Mouse (Mus musculus): ENCODE results near the gene Actr1b. TPM values are rescaled to one million over a fixed set of nuclear protein-coding genes. Genes with fewer than 3 reads are reported as not detected.

Gene Actr1b
- polyA plus RNA-seq, 1 experiment from 2014 or later, result 110 TPM

GRCm38 (mm10) chr1:36690671-36691235 is 23.5 kb downstream of the Actr1b start:
- no peak for DNase-seq (ENCODE audit: low spot score, missing footprints)
- H3K36me3 ChIP-seq (ENCODE audit: control insufficient read depth, insufficient read depth, low read length), result peaks cover 8% of the 10 kb centered on the region; the same call in 1 of the 2 replicates
- H3K9ac ChIP-seq (ENCODE audit: low read length), result peak overlapping the region; percentile 85
- H3K4me1 ChIP-seq (ENCODE audit: control insufficient read depth, insufficient read depth, low read length), result peaks cover 6% of the 10 kb centered on the region; the same call in 1 of the 2 replicates
- no peaks in the 10 kb centered on the region for H3K9me3 ChIP-seq (ENCODE audit: control insufficient read depth, low read length)
- peak overlapping the region; percentile 93 for H3K4me2 ChIP-seq
- H3K4me3 ChIP-seq (ENCODE audit: low read depth, low read length), result peak overlapping the region; percentile 89
- ATAC-seq (ENCODE audit: low FRiP score), result peak; percentile 53
- WGBS, result 57% methylated on average over 11 of the region's 11 CpGs
- no peak overlapping the region for H3K27ac ChIP-seq (ENCODE audit: low read depth, low read length)
- H3K27me3 ChIP-seq (ENCODE audit: control insufficient read depth, insufficient read depth, low read length), result no peaks in the 10 kb centered on the region

DNA sequence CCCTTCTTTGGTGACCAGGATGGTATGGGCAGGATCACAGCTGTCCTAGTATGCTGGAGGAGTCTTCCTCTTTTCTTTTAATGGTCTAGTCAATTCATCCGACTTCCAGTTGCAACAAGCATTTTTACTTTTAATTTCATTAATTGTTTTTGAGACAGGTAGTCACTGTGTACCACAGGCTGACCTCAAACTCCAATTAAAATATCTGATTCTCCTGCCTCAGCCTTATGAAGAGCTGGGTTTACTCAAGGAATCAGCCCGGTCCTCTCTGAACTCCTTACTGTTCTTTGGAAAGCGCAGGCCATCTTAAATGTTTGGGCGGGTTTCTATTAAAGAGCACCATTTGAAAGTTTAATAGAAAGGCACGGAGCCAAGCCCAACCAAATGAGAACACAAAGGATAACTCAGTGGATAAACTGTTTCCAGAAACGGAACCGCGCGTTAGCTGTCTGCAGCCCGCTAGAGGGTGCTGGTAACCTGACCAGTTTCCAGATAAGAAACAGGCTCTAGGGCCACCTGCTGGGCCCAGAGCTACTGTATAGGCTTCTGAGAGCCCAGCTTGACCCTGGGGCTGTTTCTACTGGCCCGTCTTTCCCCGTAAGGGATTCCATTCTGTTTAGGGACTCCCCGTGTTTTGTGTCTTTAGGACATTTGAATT is 30.3 kb downstream of the Actr1b start:
- Histone ChIP-seq H3K4me2 (no peak overlapping the region), H3K4me3 (ENCODE audit: low read depth, low read length) (no peak overlapping the region), H3K9me3 (ENCODE audit: control insufficient read depth, low read length) (no peaks in the 10 kb centered on the region), H3K4me1 (ENCODE audit: control insufficient read depth, insufficient read depth, low read length) (peaks cover 2% of the 10 kb centered on the region; the same call in 1 of the 2 replicates), H3K27ac (ENCODE audit: low read depth, low read length) (no peak overlapping the region), H3K27me3 (ENCODE audit: control insufficient read depth, insufficient read depth, low read length) (no peaks in the 10 kb centered on the region), H3K36me3 (ENCODE audit: control insufficient read depth, insufficient read depth, low read length) (no peaks in the 10 kb centered on the region), H3K9ac (ENCODE audit: low read length) (0 out of 2 replicates have a peak overlapping the region, but pooled peaks have one; percentile 33)
- ATAC-seq (ENCODE audit: low FRiP score), result peak; percentile 73; the same call in 1 of the 2 replicates
- 15% methylated on average over 13 of the region's 13 CpGs for WGBS
- DNase-seq (ENCODE audit: low spot score, missing footprints), result peak; percentile 93

GRCm38 (mm10) chr1:36682620-36683355 is 31.4 kb downstream of the Actr1b start, which contains the start of gene Fam178b:
TSS of gene Fam178b (minus strand) at chr1:36683183.
- no peak within 1 kb of the TSS for H3K4me3 ChIP-seq (ENCODE audit: low read depth, low read length)
- peaks cover 2% of the 10 kb centered on the region; the same call in 1 of the 2 replicates for H3K4me1 ChIP-seq (ENCODE audit: control insufficient read depth, insufficient read depth, low read length)
- ATAC-seq (ENCODE audit: low FRiP score), result no peak
- H3K27me3 ChIP-seq (ENCODE audit: control insufficient read depth, insufficient read depth, low read length), result no peaks in the 10 kb centered on the region
- H3K9ac ChIP-seq (ENCODE audit: low read length), result 0 out of 2 replicates have a peak within 1 kb of the TSS, but pooled peaks have one; percentile 33
- H3K36me3 ChIP-seq (ENCODE audit: control insufficient read depth, insufficient read depth, low read length), result no peaks in the 10 kb centered on the region
- DNase-seq (ENCODE audit: low spot score, missing footprints), result no peak
- no peak within 1 kb of the TSS for H3K4me2 ChIP-seq
- H3K9me3 ChIP-seq (ENCODE audit: control insufficient read depth, low read length), result no peaks in the 10 kb centered on the region
- 94% methylated on average over 39 of the region's 39 CpGs for WGBS
- no peak within 1 kb of the TSS for H3K27ac ChIP-seq (ENCODE audit: low read depth, low read length)

DNA sequence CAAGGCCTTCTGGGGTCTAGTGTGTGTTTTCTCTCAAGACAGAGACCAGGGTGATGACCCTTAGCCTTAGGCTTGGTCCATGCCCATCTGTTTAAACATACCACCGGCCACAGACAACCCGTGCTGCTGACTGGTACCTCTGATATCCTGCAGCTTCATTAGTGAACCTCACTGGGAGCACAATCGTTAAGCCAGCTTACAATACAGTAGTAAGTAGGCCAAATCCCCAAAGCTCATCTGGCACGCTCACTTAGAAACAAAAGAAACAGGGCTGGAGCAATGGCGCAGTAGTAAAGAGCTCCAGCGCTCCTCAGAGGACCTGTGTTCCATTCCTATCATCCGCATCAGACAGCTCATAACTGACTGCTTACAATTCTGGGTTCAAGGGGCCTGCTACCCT is 33.3 kb downstream of the Actr1b start:
- ATAC-seq (ENCODE audit: low FRiP score), result no peak
- Histone ChIP-seq H3K4me3 (ENCODE audit: low read depth, low read length) (no peak overlapping the region), H3K36me3 (ENCODE audit: control insufficient read depth, insufficient read depth, low read length) (no peaks in the 10 kb centered on the region), H3K27me3 (ENCODE audit: control insufficient read depth, insufficient read depth, low read length) (no peaks in the 10 kb centered on the region), H3K4me2 (no peak overlapping the region), H3K4me1 (ENCODE audit: control insufficient read depth, insufficient read depth, low read length) (peaks cover 2% of the 10 kb centered on the region; the same call in 1 of the 2 replicates), H3K27ac (ENCODE audit: low read depth, low read length) (no peak overlapping the region), H3K9ac (ENCODE audit: low read length) (no peak overlapping the region), H3K9me3 (ENCODE audit: control insufficient read depth, low read length) (no peaks in the 10 kb centered on the region)
- WGBS, result 30% methylated on average over 7 of the region's 7 CpGs
- DNase-seq (ENCODE audit: low spot score, missing footprints), result no peak

- Histone ChIP-seq H3K4me3 (ENCODE audit: low read depth, low read length) (no peak overlapping the region), H3K4me1 (ENCODE audit: control insufficient read depth, insufficient read depth, low read length) (no peaks in the 10 kb centered on the region), H3K9me3 (ENCODE audit: control insufficient read depth, low read length) (no peaks in the 10 kb centered on the region), H3K27me3 (ENCODE audit: control insufficient read depth, insufficient read depth, low read length) (no peaks in the 10 kb centered on the region), H3K4me2 (no peak overlapping the region), H3K36me3 (ENCODE audit: control insufficient read depth, insufficient read depth, low read length) (no peaks in the 10 kb centered on the region), H3K27ac (ENCODE audit: low read depth, low read length) (no peak overlapping the region), H3K9ac (ENCODE audit: low read length) (no peak overlapping the region)
- ATAC-seq (ENCODE audit: low FRiP score), result no peak
- DNase-seq (ENCODE audit: low spot score, missing footprints), result no peak
- 50% methylated on average over 3 of the region's 3 CpGs for WGBS
Measured at GRCm38 (mm10) chr1:36674936-36675335, 39.3 kb downstream of the Actr1b start.

GRCm38 (mm10) chr1:36672648-36673350 is 41.4 kb downstream of the Actr1b start:
- DNase-seq (ENCODE audit: low spot score, missing footprints), result no peak
- no peak for ATAC-seq (ENCODE audit: low FRiP score)
- no peak overlapping the region for H3K27ac ChIP-seq (ENCODE audit: low read depth, low read length)
- H3K36me3 ChIP-seq (ENCODE audit: control insufficient read depth, insufficient read depth, low read length), result no peaks in the 10 kb centered on the region
- no peak overlapping the region for H3K4me2 ChIP-seq
- H3K4me1 ChIP-seq (ENCODE audit: control insufficient read depth, insufficient read depth, low read length), result no peaks in the 10 kb centered on the region
- no peaks in the 10 kb centered on the region for H3K27me3 ChIP-seq (ENCODE audit: control insufficient read depth, insufficient read depth, low read length)
- H3K4me3 ChIP-seq (ENCODE audit: low read depth, low read length), result no peak overlapping the region
- 55% methylated on average over 16 of the region's 16 CpGs for WGBS
- H3K9ac ChIP-seq (ENCODE audit: low read length), result no peak overlapping the region
- no peaks in the 10 kb centered on the region for H3K9me3 ChIP-seq (ENCODE audit: control insufficient read depth, low read length)

- Histone ChIP-seq H3K9me3 (ENCODE audit: control insufficient read depth, low read length) (no peaks in the 10 kb centered on the region), H3K4me1 (ENCODE audit: control insufficient read depth, insufficient read depth, low read length) (no peaks in the 10 kb centered on the region), H3K4me3 (ENCODE audit: low read depth, low read length) (no peak overlapping the region), H3K27me3 (ENCODE audit: control insufficient read depth, insufficient read depth, low read length) (no peaks in the 10 kb centered on the region), H3K36me3 (ENCODE audit: control insufficient read depth, insufficient read depth, low read length) (no peaks in the 10 kb centered on the region), H3K9ac (ENCODE audit: low read length) (no peak overlapping the region), H3K4me2 (no peak overlapping the region), H3K27ac (ENCODE audit: low read depth, low read length) (no peak overlapping the region)
- ATAC-seq (ENCODE audit: low FRiP score) (no peak), DNase-seq (ENCODE audit: low spot score, missing footprints) (no peak)
- WGBS, result 89% methylated on average over 10 of the region's 10 CpGs
Measured at GRCm38 (mm10) chr1:36671260-36671659, 43.0 kb downstream of the Actr1b start.

DNA sequence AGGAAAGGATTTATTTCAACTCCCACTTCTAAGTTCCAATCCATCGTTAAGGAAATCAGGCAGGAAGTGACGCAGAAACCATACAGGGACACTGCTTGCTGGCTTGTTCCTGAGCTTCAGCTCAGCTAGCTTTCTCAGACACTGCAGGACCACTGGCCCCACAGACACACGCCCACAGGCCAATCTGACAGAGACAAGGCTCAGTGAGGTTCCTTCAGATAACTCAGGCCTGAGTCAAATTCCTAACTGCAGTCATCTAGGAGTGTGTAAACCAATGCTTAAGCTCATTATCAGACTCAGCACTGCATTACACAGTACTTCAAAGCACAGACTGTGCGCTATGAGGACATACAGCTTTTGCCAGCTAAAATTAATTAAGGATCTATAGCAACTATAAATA is 44.0 kb downstream of the Actr1b start:
- Histone ChIP-seq H3K9ac (ENCODE audit: low read length) (no peak overlapping the region), H3K36me3 (ENCODE audit: control insufficient read depth, insufficient read depth, low read length) (no peaks in the 10 kb centered on the region), H3K4me3 (ENCODE audit: low read depth, low read length) (no peak overlapping the region), H3K4me2 (no peak overlapping the region), H3K27ac (ENCODE audit: low read depth, low read length) (no peak overlapping the region), H3K9me3 (ENCODE audit: control insufficient read depth, low read length) (no peaks in the 10 kb centered on the region), H3K27me3 (ENCODE audit: control insufficient read depth, insufficient read depth, low read length) (no peaks in the 10 kb centered on the region), H3K4me1 (ENCODE audit: control insufficient read depth, insufficient read depth, low read length) (no peaks in the 10 kb centered on the region)
- WGBS, result 73% methylated on average over 4 of the region's 4 CpGs
- ATAC-seq (ENCODE audit: low FRiP score) (no peak), DNase-seq (ENCODE audit: low spot score, missing footprints) (no peak)
